Mouse (Mus musculus): Measurements from ENCODE around the gene Slc6a11. TPM values are rescaled to one million over a fixed set of nuclear protein-coding genes. Genes with fewer than 3 reads are reported as not detected.

The Slc6a11 gene
- polyA plus RNA-seq (2017; shearing (Covaris generic)) = not detected

GRCm38 (mm10) chr6:114131122-114131872 lies at the start of gene Slc6a11:
Gene Slc6a11 (plus strand): TSS chr6:114131241.

GRCm38 (mm10) chr6:114282469-114283277 lies 151.6 kb downstream of the Slc6a11 start, which contains the start of gene Slc6a1:
Gene Slc6a1 (plus strand): TSS chr6:114282635.

Other genes starting within 250 kb of the Slc6a11 start
- 0.17 TPM for gene Atp2b2, start 88.6 kb upstream of the Slc6a11 start, polyA plus RNA-seq (2017; shearing (Covaris generic))
- not detected for gene Slc6a1, start 151.4 kb downstream of the Slc6a11 start, polyA plus RNA-seq (2017; shearing (Covaris generic))